Mouse (Mus musculus) myocyte (in vitro differentiated cells): ENCODE measurements at regions not wholly inside any gene's neighbourhood (a gene's known extent, or its start where the extent isn't known, plus 50 kb on each side); places are given as distances from the start of the nearest gene placed in this dataset.

ENCODE experiments used
- E2F4 ChIP-seq: IDR thresholded peaks from one replicate; pipeline ENCODE4 v1.6.1; 2011; ENCODE audit warnings: mild to moderate bottlenecking, control low read depth, moderate library complexity; ENCODE audit not compliant: insufficient read depth
- MAX ChIP-seq: IDR thresholded peaks from one replicate; pipeline ENCODE4 v1.6.1; 2011; ENCODE audit warnings: low read depth, mild to moderate bottlenecking, control low read depth
- POLR2A ChIP-seq: IDR thresholded peaks from one replicate; pipeline ENCODE4 v1.6.1; 2011; ENCODE audit warnings: low read depth, mild to moderate bottlenecking, control low read depth, moderate library complexity; ENCODE audit not compliant: insufficient read length
- POLR2AphosphoS2 ChIP-seq: IDR thresholded peaks from one replicate; pipeline ENCODE4 v1.6.1; 2011; ENCODE audit warnings: low read depth, control low read depth; ENCODE audit not compliant: insufficient read length
- TCF12 ChIP-seq: IDR thresholded peaks from one replicate; pipeline ENCODE4 v1.6.1; 2011; ENCODE audit warnings: mild to moderate bottlenecking, control low read depth; ENCODE audit not compliant: poor library complexity, insufficient read depth, severe bottlenecking
- USF1 ChIP-seq: IDR thresholded peaks from one replicate; pipeline ENCODE4 v1.6.1; 2011; ENCODE audit warnings: low read depth, mild to moderate bottlenecking, control low read depth, moderate library complexity

- TF ChIP-seq TCF12 (no peak), POLR2A (no peak), MAX (no peak), USF1 (no peak), E2F4 (no peak), POLR2AphosphoS2 (no peak)
Observed at GRCm38 (mm10) chr3:41472586-41472985, 82.9 kb upstream of the Jade1 start.
